Comparison of ENCODE assay signal across 8 mouse cellular contexts in the genomic region with DNA sequence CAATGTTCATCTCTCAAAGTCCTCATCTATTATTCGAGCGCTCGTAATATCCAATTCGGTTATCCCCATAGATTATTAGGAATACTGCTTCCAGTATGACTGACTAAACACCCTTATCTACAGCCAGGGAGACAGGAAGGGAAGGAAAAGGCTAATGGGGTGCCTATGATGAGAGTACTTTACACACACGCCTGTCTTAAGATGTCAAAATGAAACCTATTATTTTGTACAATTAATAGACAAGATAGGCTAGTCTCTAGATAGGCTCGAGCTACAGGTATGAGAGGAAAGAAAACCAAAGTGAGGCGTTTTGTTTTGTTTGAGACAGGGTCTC. TPM values are rescaled to one million over a fixed set of nuclear protein-coding genes. Genes with fewer than 3 reads are reported as not detected.
DNase-seq lines count a peak whose midpoint lies in the region; ATAC-seq and TF ChIP-seq lines count a peak whose summit lies in the region.

No protein-coding gene starts in this region.

- H3K4me1 ChIP-seq in ES-Bruce4 (ENCODE audit: control insufficient read depth, insufficient read depth, low read length): no peaks in the 10 kb centered on the region
- H3K4me1 ChIP-seq in forebrain, embryonic 16.5 days (replicated peaks; ENCODE audit: control insufficient read depth, insufficient read depth, low read length): peaks cover 18% of the 10 kb centered on the region
- peaks cover 20% of the 10 kb centered on the region for H3K4me1 ChIP-seq in liver, postnatal 0 days (ENCODE audit: insufficient read depth)

- DNase-seq in gastrocnemius, adult 2 months: no peak
- DNase-seq in gastrocnemius, postnatal 25 days: no peak
- no peak for DNase-seq in liver, postnatal 0 days
- no peak for DNase-seq in embryo, embryonic 10.5 days (ENCODE audit: low spot score)
- no peak for DNase-seq in Muller cell, postnatal 12 days (ENCODE audit: inconsistent ontology term)
- no peak for DNase-seq in spleen, postnatal 14 days (ENCODE audit: low spot score in 2 of 2)

- TF ChIP-seq EP300 in ES-Bruce4 (IDR thresholded peaks at IDR 0.05; ENCODE audit: insufficient read depth, low read depth, low read length): no peak
- no peak for TF ChIP-seq EP300 in liver, postnatal 0 days (IDR thresholded peaks at IDR 0.05; ENCODE audit: low read depth)

- peak overlapping the region; percentile 79 for H3K4me3 ChIP-seq in gastrocnemius, adult 2 months
- H3K4me3 ChIP-seq in ES-Bruce4 (ENCODE audit: low read depth, low read length): peak overlapping the region; percentile 98
- peak overlapping the region; percentile 72 for H3K4me3 ChIP-seq in forebrain, embryonic 16.5 days (replicated peaks; ENCODE audit: low read length)
- H3K4me3 ChIP-seq in liver, postnatal 0 days (ENCODE audit: low read depth, low read length): peak overlapping the region; percentile 89

- TF ChIP-seq POLR2A in ES-Bruce4 (IDR thresholded peaks at IDR 0.05; ENCODE audit: insufficient read depth, low read length): no peak

- H3K4me2 ChIP-seq in forebrain, embryonic 16.5 days (ENCODE audit: low read length): peak overlapping the region; percentile 68
- H3K4me2 ChIP-seq in liver, postnatal 0 days (ENCODE audit: low read depth, low read length): peak overlapping the region; percentile 81

- H3K9me3 ChIP-seq in ES-Bruce4 (replicated peaks; ENCODE audit: control insufficient read depth, insufficient read depth, low read length, poor library complexity, severe bottlenecking): no peaks in the 10 kb centered on the region
- no peaks in the 10 kb centered on the region for H3K9me3 ChIP-seq in forebrain, embryonic 16.5 days (ENCODE audit: control insufficient read depth, low read length)
- H3K9me3 ChIP-seq in liver, postnatal 0 days (ENCODE audit: low read length): no peaks in the 10 kb centered on the region

- H3K9ac ChIP-seq in ES-Bruce4 (ENCODE audit: low read depth, poor library complexity, severe bottlenecking): peak overlapping the region; percentile 99
- H3K9ac ChIP-seq in forebrain, embryonic 16.5 days (replicated peaks; ENCODE audit: low read depth, low read length): peak overlapping the region; percentile 87
- peak overlapping the region; percentile 91 for H3K9ac ChIP-seq in liver, postnatal 0 days (replicated peaks)

- TF ChIP-seq CTCF in gastrocnemius, adult 2 months (IDR thresholded peaks at IDR 0.05): no peak
- no peak for TF ChIP-seq CTCF in ES-Bruce4 (IDR thresholded peaks at IDR 0.05; ENCODE audit: low read depth, low read length)
- no peak for TF ChIP-seq CTCF in liver, postnatal 0 days (IDR thresholded peaks at IDR 0.05; ENCODE audit: low read depth)

- H3K27ac ChIP-seq in gastrocnemius, adult 2 months: peak overlapping the region; percentile 100
- peak overlapping the region; percentile 22; the same call in 1 of the 2 replicates for H3K27ac ChIP-seq in ES-Bruce4 (ENCODE audit: insufficient read depth, low read length)
- peak overlapping the region; percentile 88 for H3K27ac ChIP-seq in forebrain, embryonic 16.5 days (ENCODE audit: low read length)
- peak overlapping the region; percentile 88 for H3K27ac ChIP-seq in liver, postnatal 0 days (ENCODE audit: low read depth)

- H3K27me3 ChIP-seq in ES-Bruce4 (ENCODE audit: control insufficient read depth, insufficient read depth, low read length, poor library complexity, severe bottlenecking): no peaks in the 10 kb centered on the region
- no peaks in the 10 kb centered on the region for H3K27me3 ChIP-seq in forebrain, embryonic 16.5 days (replicated peaks; ENCODE audit: control insufficient read depth, insufficient read depth, low read length)
- H3K27me3 ChIP-seq in liver, postnatal 0 days (ENCODE audit: insufficient read depth, low read length): no peaks in the 10 kb centered on the region

- intact Hi-C loops in gastrocnemius, adult 2 months (cut with DNase I): loop anchor here (2.0 to 5.0 kb wide), 2 partner anchors 38 to 245 kb away; a partner anchor contains a TSS

- 49% methylated on average over 7 of the region's 7 CpGs for WGBS in forebrain, embryonic 16.5 days
- 48% methylated on average over 7 of the region's 7 CpGs for WGBS in liver, postnatal 0 days (ENCODE audit: insufficient replicate concordance)

- peaks cover 38% of the 10 kb centered on the region for H3K36me3 ChIP-seq in ES-Bruce4 (ENCODE audit: control insufficient read depth, insufficient read depth, low read length, poor library complexity, severe bottlenecking)
- H3K36me3 ChIP-seq in forebrain, embryonic 16.5 days (ENCODE audit: control insufficient read depth, insufficient read depth): peaks cover 18% of the 10 kb centered on the region
- peaks cover 33% of the 10 kb centered on the region for H3K36me3 ChIP-seq in liver, postnatal 0 days (replicated peaks; ENCODE audit: insufficient read depth, low read length)

- no peak; the same call in 1 of the 2 replicates for ATAC-seq in forebrain, embryonic 16.5 days
- ATAC-seq in liver, postnatal 0 days: peak; percentile 4

RNA-seq across cellular contexts. Expression of a gene that starts 0.3 kb away (rescaled TPM):
- total RNA-seq in gastrocnemius, adult 2 months (2021): 100 to 1,000 TPM; 120 to 155 TPM
- total RNA-seq in gastrocnemius, postnatal 25 days (2021): 100 to 1,000 TPM; 103 to 126 TPM
- 77.5 and 85.8 TPM in 2 replicates for polyA plus RNA-seq in ES-Bruce4 (2011; ENCODE audit: insufficient read depth, insufficient read length, low read depth, missing spikeins)
- polyA plus RNA-seq in forebrain, embryonic 16.5 days (2015; fragmentation: Nextera tagmentation; extraction: Ambion mirVana): 320 and 325 TPM in 2 replicates
- 281 and 298 TPM in 2 replicates for polyA plus RNA-seq in liver, postnatal 0 days (2015; fragmentation: Nextera tagmentation; extraction: Ambion mirVana)

RNA-seq across cellular contexts. Expression of a gene that starts 12.5 kb away (rescaled TPM):
- 1 to 10 TPM; 1.7 to 2.0 TPM for total RNA-seq in gastrocnemius, adult 2 months (2021)
- 1 to 10 TPM; 1.2 to 1.9 TPM for total RNA-seq in gastrocnemius, postnatal 25 days (2021)
- polyA plus RNA-seq in ES-Bruce4 (2011; ENCODE audit: insufficient read depth, insufficient read length, low read depth, missing spikeins): 3.2 and 3.8 TPM in 2 replicates
- polyA plus RNA-seq in forebrain, embryonic 16.5 days (2015; fragmentation: Nextera tagmentation; extraction: Ambion mirVana): 11.0 and 11.4 TPM in 2 replicates
- polyA plus RNA-seq in liver, postnatal 0 days (2015; fragmentation: Nextera tagmentation; extraction: Ambion mirVana): 3.0 and 3.1 TPM in 2 replicates

RNA-seq across cellular contexts. Expression of a gene that starts 37.6 kb away (rescaled TPM):
- total RNA-seq in gastrocnemius, adult 2 months (2021): 10 to 100 TPM; 15.4 to 22.4 TPM
- 10 to 100 TPM; 14.1 to 16.8 TPM for total RNA-seq in gastrocnemius, postnatal 25 days (2021)
- 45.5 and 57.2 TPM in 2 replicates for polyA plus RNA-seq in ES-Bruce4 (2011; ENCODE audit: insufficient read depth, insufficient read length, low read depth, missing spikeins)
- 16.9 and 17.5 TPM in 2 replicates for polyA plus RNA-seq in forebrain, embryonic 16.5 days (2015; fragmentation: Nextera tagmentation; extraction: Ambion mirVana)
- polyA plus RNA-seq in liver, postnatal 0 days (2015; fragmentation: Nextera tagmentation; extraction: Ambion mirVana): 6.8 and 6.9 TPM in 2 replicates

Comparison
In these comparisons a context has a peak if more than half of its experiments do, and no peak if none do; other contexts are left out.
1. H3K27ac ChIP-seq: peak in every context shown above with its lines; median percentile 100 in gastrocnemius, adult 2 months; 88 in forebrain, embryonic 16.5 days; 88 in liver, postnatal 0 days; 22 in ES-Bruce4.